Mouse (Mus musculus): ENCODE measurements at regions not wholly inside any gene's neighbourhood (a gene's known extent, or its start where the extent isn't known, plus 50 kb on each side); places are given as distances from the start of the nearest gene placed in this dataset.

GRCm38 (mm10) chr12:95056926-95057325 is 635.1 kb upstream of the Flrt2 start:
- TF ChIP-seq CTCF (IDR thresholded peaks at IDR 0.05) (no peak), EP300 (IDR thresholded peaks at IDR 0.05) (no peak)
